Mouse (Mus musculus) retina, postnatal 1 day (tissue): Measurements from ENCODE around the gene Hspb1.
A peak's percentile ranks its signal among the peaks of the same experiment; 100 is the strongest.

Source experiments
- DNase-seq: peaks from one replicate; pipeline ENCODE4 v3.0.0-alpha.2; 2012

Hspb1 gene

GRCm38 (mm10) chr5:135887675-135888102, at the start of gene Hspb1:
Gene Hspb1 (plus strand): TSS chr5:135887919.
- peak; percentile 68 for DNase-seq

GRCm38 (mm10) chr5:135841651-135842050, 46.1 kb upstream of the Hspb1 start:
- no peak for DNase-seq

GRCm38 (mm10) chr5:135843418-135843817, 44.3 kb upstream of the Hspb1 start:
- DNase-seq, result peak; percentile 49

- no peak for DNase-seq
These were observed 41.9 kb upstream of the Hspb1 start for GRCm38 (mm10) chr5:135845676-135846320.

- DNase-seq, result no peak
These were observed 40.3 kb upstream of the Hspb1 start for GRCm38 (mm10) chr5:135847460-135847859.

GRCm38 (mm10) chr5:135847881-135848280, 39.8 kb upstream of the Hspb1 start:
- DNase-seq, result no peak

GRCm38 (mm10) chr5:135851024-135851423, 36.7 kb upstream of the Hspb1 start:
- peak; percentile 89 for DNase-seq

- no peak for DNase-seq
These were observed 36.2 kb upstream of the Hspb1 start for GRCm38 (mm10) chr5:135851481-135851880.

- peak; percentile 37 for DNase-seq
These were observed 35.3 kb upstream of the Hspb1 start for GRCm38 (mm10) chr5:135852421-135852820.

- no peak for DNase-seq
These were observed 34.0 kb upstream of the Hspb1 start for GRCm38 (mm10) chr5:135853731-135854130.

- peak; percentile 85 for DNase-seq
These were observed 32.6 kb upstream of the Hspb1 start for GRCm38 (mm10) chr5:135855156-135855555.

- no peak for DNase-seq
These were observed 21.1 kb upstream of the Hspb1 start for GRCm38 (mm10) chr5:135866662-135867061.

GRCm38 (mm10) chr5:135867637-135868593, 19.8 kb upstream of the Hspb1 start:
- DNase-seq, result peak; percentile 61

GRCm38 (mm10) chr5:135868653-135869052, 19.1 kb upstream of the Hspb1 start:
- peak; percentile 40 for DNase-seq

GRCm38 (mm10) chr5:135869661-135870423, 17.9 kb upstream of the Hspb1 start:
- DNase-seq, result no peak

- DNase-seq, result no peak
These were observed 17.2 kb upstream of the Hspb1 start for GRCm38 (mm10) chr5:135870505-135870904.

GRCm38 (mm10) chr5:135872996-135873395, 14.7 kb upstream of the Hspb1 start:
- DNase-seq, result no peak

- no peak for DNase-seq
These were observed 14.0 kb upstream of the Hspb1 start for GRCm38 (mm10) chr5:135873753-135874152.

GRCm38 (mm10) chr5:135877180-135877579, 10.5 kb upstream of the Hspb1 start:
- peak; percentile 66 for DNase-seq

GRCm38 (mm10) chr5:135877831-135878231, 9.9 kb upstream of the Hspb1 start:
- peak; percentile 85 for DNase-seq

GRCm38 (mm10) chr5:135879449-135880158, 8.1 kb upstream of the Hspb1 start:
- peak; percentile 44 for DNase-seq

GRCm38 (mm10) chr5:135884641-135885040, 3.1 kb upstream of the Hspb1 start:
- no peak for DNase-seq
